Mouse (Mus musculus) stomach, embryonic 16.5 days (tissue): ENCODE measurements around the gene Rpl13. TPM values are rescaled to one million over a fixed set of nuclear protein-coding genes. Genes with fewer than 3 reads are reported as not detected.
"Not testable (repeated sequence)": the region's sequence is repeated elsewhere in the genome, so short reads cannot be mapped to it uniquely, and the experiment has no call there.

ENCODE experiments used
- ATAC-seq: fragments of 200-750 bp; cut with Nextera tagmentation; 2 replicates; pipeline ENCODE4 v1.8.0; 2017; ENCODE audit warnings: moderate number of reproducible peaks, moderate TSS enrichment; ENCODE audit not compliant: insufficient read depth, low FRiP score
- H3K27ac ChIP-seq: fragments of 300-500 bp; sonication (generic); 2 replicates; pipeline ENCODE4 v1.5.1; 2014; ENCODE audit warnings: low read length
- H3K27me3 ChIP-seq: fragments of 300-500 bp; sonication (generic); 2 replicates; pipeline ENCODE4 v1.6.1; 2014; ENCODE audit warnings: low read length, control low read depth, mixed read lengths; ENCODE audit not compliant: control insufficient read depth, insufficient read depth
- H3K36me3 ChIP-seq: fragments of 300-500 bp; sonication (generic); 2 replicates; pipeline ENCODE4 v1.6.1; 2014; ENCODE audit warnings: low read length; ENCODE audit not compliant: control insufficient read depth, insufficient read depth
- H3K4me1 ChIP-seq: fragments of 300-500 bp; sonication (generic); 2 replicates; pipeline ENCODE4 v1.6.1; 2014; ENCODE audit warnings: low read length, control low read depth, mixed read lengths; ENCODE audit not compliant: control insufficient read depth, insufficient read depth
- H3K4me2 ChIP-seq: fragments of 300-500 bp; sonication (generic); 2 replicates; pipeline ENCODE4 v1.6.1; 2014; ENCODE audit warnings: low read depth, low read length, mixed read lengths
- H3K4me3 ChIP-seq: fragments of 300-500 bp; sonication (generic); replicated peaks from 2 replicates; pipeline ENCODE4 v1.5.1; 2014; ENCODE audit warnings: mild to moderate bottlenecking, low read length
- H3K9ac ChIP-seq: fragments of 300-500 bp; sonication (generic); 2 replicates; pipeline ENCODE4 v1.6.1; 2014; ENCODE audit warnings: low read length
- H3K9me3 ChIP-seq: fragments of 300-500 bp; sonication (generic); replicated peaks from 2 replicates; pipeline ENCODE4 v1.6.1; 2016; ENCODE audit warnings: low read length, control low read depth; ENCODE audit not compliant: control insufficient read depth
- WGBS: fragments of 180-500 bp; shearing (Covaris S2); extraction: QIAGEN DNeasy Blood & Tissue Kit; methylation state at CpG from one replicate; pipeline ENCODE4 v1.1.7; 2014; 5-methylcytosine and 5-hydroxymethylcytosine counted together
- polyA plus RNA-seq: library from polyadenylated mRNA; unstranded; fragments of >200 nt; fragmentation: Nextera tagmentation; extraction: Ambion mirVana; gene quantifications from 2 replicates; pipeline ENCODE4 v1.2.1, GENCODE M21; 2015

Gene Rpl13
- polyA plus RNA-seq, 1 experiment from 2014 or later, result 1,463 TPM

- no peak for ATAC-seq
- Histone ChIP-seq H3K9me3 (no peaks in the 10 kb centered on the region), H3K36me3 (peaks cover 20% of the 10 kb centered on the region; the same call in 1 of the 2 replicates), H3K4me1 (no peaks in the 10 kb centered on the region), H3K4me3 (no peak overlapping the region), H3K4me2 (no peak overlapping the region), H3K27ac (no peak overlapping the region), H3K9ac (no peak overlapping the region), H3K27me3 (no peaks in the 10 kb centered on the region)
- 78% methylated on average over 6 of the region's 6 CpGs for WGBS
Measured at GRCm38 (mm10) chr8:123082993-123083392, 19.2 kb upstream of the Rpl13 start.

DNA sequence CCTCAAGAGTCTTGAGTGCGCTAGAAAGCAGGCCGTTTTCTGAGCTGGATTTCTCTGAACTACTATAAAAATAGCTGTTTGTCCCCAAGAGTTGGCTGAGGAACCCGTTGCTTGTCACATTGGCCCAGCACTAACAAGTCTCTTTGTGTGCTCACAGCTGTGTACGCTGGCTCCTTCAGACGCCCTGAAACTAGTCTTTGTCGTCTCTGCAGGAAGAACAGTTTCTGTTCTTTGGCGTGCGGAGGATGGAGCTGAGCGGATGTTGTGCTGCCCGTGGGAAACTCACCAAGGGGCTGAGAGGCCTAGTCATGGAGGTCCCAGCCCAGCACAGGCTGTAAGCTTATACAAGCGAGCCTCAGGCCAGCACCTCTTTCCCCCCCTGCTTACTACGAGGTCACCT, 18.5 kb upstream of the Rpl13 start:
- Histone ChIP-seq H3K9ac (no peak overlapping the region), H3K36me3 (peaks cover 21% of the 10 kb centered on the region; the same call in 1 of the 2 replicates), H3K4me1 (no peaks in the 10 kb centered on the region), H3K9me3 (no peaks in the 10 kb centered on the region), H3K27ac (no peak overlapping the region), H3K4me3 (no peak overlapping the region), H3K27me3 (no peaks in the 10 kb centered on the region), H3K4me2 (no peak overlapping the region)
- WGBS, result 85% methylated on average over 12 of the region's 12 CpGs
- no peak for ATAC-seq

- H3K4me1 ChIP-seq, result no peaks in the 10 kb centered on the region
- no peak overlapping the region for H3K9ac ChIP-seq
- no peaks in the 10 kb centered on the region for H3K9me3 ChIP-seq
- peaks cover 34% of the 10 kb centered on the region for H3K36me3 ChIP-seq
- H3K27ac ChIP-seq, result no peak overlapping the region
- no peak for ATAC-seq
- H3K4me2 ChIP-seq, result no peak overlapping the region
- no peaks in the 10 kb centered on the region for H3K27me3 ChIP-seq
- 84% methylated on average over 9 of the region's 9 CpGs for WGBS
- no peak overlapping the region for H3K4me3 ChIP-seq
Measured at GRCm38 (mm10) chr8:123087289-123087688, 14.9 kb upstream of the Rpl13 start.

DNA sequence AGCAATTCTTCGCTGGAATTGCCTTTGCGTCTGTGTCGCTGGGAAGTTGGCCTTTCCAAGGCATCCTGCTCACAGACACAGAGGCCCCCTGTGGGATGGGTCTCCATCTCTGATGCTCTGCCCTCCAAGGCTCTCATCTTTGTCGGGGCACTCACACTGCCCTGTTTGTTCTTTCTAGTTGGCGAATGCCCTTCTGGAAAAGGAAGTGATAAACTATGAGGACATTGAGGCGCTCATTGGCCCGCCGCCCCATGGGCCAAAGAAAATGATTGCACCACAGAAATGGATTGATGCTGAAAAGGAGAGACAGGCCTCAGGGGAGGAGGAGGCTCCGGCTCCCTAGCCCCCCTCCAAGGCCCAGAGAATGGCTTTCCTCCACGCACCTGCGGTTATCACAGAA, 4.9 kb upstream of the Rpl13 start:
- 84% methylated on average over 11 of the region's 11 CpGs for WGBS
- Histone ChIP-seq H3K27ac (no peak overlapping the region), H3K9ac (no peak overlapping the region), H3K27me3 (no peaks in the 10 kb centered on the region), H3K4me2 (no peak overlapping the region), H3K4me3 (no peak overlapping the region), H3K9me3 (no peaks in the 10 kb centered on the region), H3K36me3 (peaks cover 14% of the 10 kb centered on the region), H3K4me1 (no peaks in the 10 kb centered on the region)
- no peak for ATAC-seq

DNA sequence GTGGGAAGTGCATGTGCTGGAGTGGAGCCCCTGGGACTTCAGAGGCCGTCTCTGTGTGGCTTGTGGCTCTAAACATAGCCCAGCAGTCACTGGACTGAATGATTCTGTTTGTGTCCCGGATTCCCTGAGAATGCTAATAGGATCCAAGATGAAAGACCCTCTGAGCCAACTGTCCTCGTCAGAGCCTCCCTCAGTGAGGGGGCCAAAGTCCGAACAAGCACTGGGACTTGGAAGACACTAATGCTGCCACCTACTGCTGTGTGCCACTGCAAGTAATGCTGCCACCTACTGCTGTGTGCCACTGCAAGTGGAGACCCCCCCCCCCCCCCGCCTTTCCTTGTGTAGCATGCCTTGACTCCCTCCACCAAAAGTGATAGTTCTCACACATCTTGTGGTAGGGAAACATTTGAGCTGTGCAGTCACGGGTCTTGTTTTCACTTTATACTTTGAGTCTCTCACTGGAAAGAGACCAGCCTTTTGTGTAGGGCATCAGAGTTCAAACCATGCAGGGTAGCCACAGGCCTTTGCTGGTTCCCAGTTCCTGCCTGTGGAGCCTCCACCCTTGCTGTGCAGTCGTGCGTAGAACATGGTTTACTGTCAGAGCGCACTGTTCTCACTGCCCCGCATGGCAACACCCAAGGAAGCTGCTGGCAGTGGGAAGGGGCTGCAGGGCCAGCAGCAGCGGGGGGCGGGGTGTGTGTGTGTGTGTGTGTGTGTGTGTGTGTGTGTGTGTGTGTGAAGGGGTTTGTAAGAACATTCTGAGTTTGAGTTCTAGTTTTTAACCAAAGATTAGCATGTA, 4.2 kb upstream of the Rpl13 start:
- H3K27ac ChIP-seq, result no peak overlapping the region
- H3K4me3 ChIP-seq, result no peak overlapping the region
- H3K4me2 ChIP-seq, result no peak overlapping the region
- no peaks in the 10 kb centered on the region for H3K9me3 ChIP-seq
- no peak for ATAC-seq
- H3K36me3 ChIP-seq, result peaks cover 14% of the 10 kb centered on the region
- WGBS, result 83% methylated on average over 12 of the region's 12 CpGs
- no peak overlapping the region for H3K9ac ChIP-seq
- no peaks in the 10 kb centered on the region for H3K27me3 ChIP-seq
- no peaks in the 10 kb centered on the region for H3K4me1 ChIP-seq

GRCm38 (mm10) chr8:123100288-123100687, 1.9 kb upstream of the Rpl13 start:
- WGBS, result 55% methylated on average over 8 of the region's 8 CpGs
- peak overlapping the region; percentile 72 for H3K27ac ChIP-seq
- ATAC-seq, result peak; percentile 27; the same call in 1 of the 2 replicates

GRCm38 (mm10) chr8:123101244-123101643, 906 bp upstream of the Rpl13 start:
- Histone ChIP-seq H3K9ac (no peak overlapping the region), H3K27me3 (no peaks in the 10 kb centered on the region), H3K4me1 (peaks cover 11% of the 10 kb centered on the region; the same call in 1 of the 2 replicates), H3K36me3 (peaks cover 6% of the 10 kb centered on the region), H3K4me2 (peak overlapping the region; percentile 65), H3K9me3 (no peaks in the 10 kb centered on the region), H3K4me3 (no peak overlapping the region), H3K27ac (no peak overlapping the region)
- WGBS, result 72% methylated on average over 4 of the region's 4 CpGs
- no peak for ATAC-seq

More at GRCm38 (mm10) chr8:123100288-123100687, 1.9 kb upstream of the Rpl13 start:
- H3K9ac ChIP-seq, result no peak overlapping the region
- H3K4me3 ChIP-seq, result no peak overlapping the region
- H3K27me3 ChIP-seq, result no peaks in the 10 kb centered on the region
- H3K4me1 ChIP-seq, result peaks cover 11% of the 10 kb centered on the region; the same call in 1 of the 2 replicates
- no peak overlapping the region for H3K4me2 ChIP-seq
- H3K36me3 ChIP-seq, result peaks cover 6% of the 10 kb centered on the region
- H3K9me3 ChIP-seq, result no peaks in the 10 kb centered on the region

DNA sequence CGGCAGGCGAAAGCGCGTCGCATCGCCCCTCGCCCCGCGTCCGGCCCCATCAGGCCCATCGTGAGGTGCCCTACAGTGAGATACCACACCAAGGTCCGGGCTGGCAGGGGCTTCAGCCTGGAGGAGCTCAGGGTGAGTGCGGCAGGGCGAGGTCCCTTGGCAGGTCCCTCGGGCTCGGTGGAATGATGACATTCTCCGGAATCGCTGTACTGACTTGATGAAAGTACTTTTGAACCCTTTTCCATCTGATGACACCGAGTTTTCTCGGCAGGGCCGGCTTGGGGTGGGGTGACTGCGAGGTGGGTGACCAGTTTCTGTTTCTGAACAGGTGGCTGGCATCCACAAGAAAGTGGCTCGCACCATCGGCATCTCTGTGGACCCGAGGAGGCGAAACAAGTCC, 705 bp downstream of the Rpl13 start:
- not testable (repeated sequence) for H3K36me3 ChIP-seq, H3K9me3 ChIP-seq, ATAC-seq, H3K27me3 ChIP-seq
- peak overlapping the region; percentile 93 for H3K4me2 ChIP-seq
- H3K27ac ChIP-seq, result peak overlapping the region; percentile 93
- peaks cover 11% of the 10 kb centered on the region; the same call in 1 of the 2 replicates for H3K4me1 ChIP-seq
- peak overlapping the region; percentile 95 for H3K9ac ChIP-seq
- peak overlapping the region; percentile 77 for H3K4me3 ChIP-seq
- 0% methylated on average over 26 of the region's 26 CpGs for WGBS

DNA sequence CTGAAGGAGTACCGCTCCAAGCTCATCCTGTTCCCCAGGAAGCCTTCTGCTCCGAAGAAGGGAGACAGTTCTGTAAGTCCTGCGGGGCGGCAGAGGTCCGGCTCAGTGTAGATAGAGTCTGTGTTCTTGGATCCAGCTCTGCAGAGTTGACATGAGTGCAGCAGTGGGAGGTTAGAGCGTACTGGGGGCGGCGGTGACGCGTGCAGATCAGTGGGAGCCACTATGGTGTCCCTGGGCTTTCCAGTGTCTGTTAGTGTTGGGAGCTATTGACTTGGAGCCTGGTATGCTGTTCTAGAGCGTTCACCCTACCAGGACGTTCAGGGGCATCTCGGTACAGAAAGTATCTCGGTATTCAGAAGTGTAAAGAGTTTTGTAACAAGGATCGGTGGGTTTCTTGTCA, 1.1 kb downstream of the Rpl13 start:
- 13% methylated on average over 14 of the region's 15 CpGs for WGBS
- ATAC-seq, result no peak

More for the DNA sequence above, 1.1 kb downstream of the Rpl13 start:
- H3K27me3 ChIP-seq, result no peaks in the 10 kb centered on the region
- H3K4me1 ChIP-seq, result peaks cover 11% of the 10 kb centered on the region; the same call in 1 of the 2 replicates
- peak overlapping the region; percentile 95 for H3K9ac ChIP-seq
- peaks cover 6% of the 10 kb centered on the region for H3K36me3 ChIP-seq
- H3K4me3 ChIP-seq, result peak overlapping the region; percentile 77
- H3K4me2 ChIP-seq, result peak overlapping the region; percentile 93
- peak overlapping the region; percentile 93 for H3K27ac ChIP-seq
- no peaks in the 10 kb centered on the region for H3K9me3 ChIP-seq
